Mouse (Mus musculus): ENCODE results near the gene Cdk15. TPM values are rescaled to one million over a fixed set of nuclear protein-coding genes. Genes with fewer than 3 reads are reported as not detected.

Gene Cdk15
- polyA plus RNA-seq, 1 experiment = not detected

- Histone ChIP-seq H3K4me3 (ENCODE audit: low read depth, low read length) (no peak overlapping the region), H3K4me1 (ENCODE audit: control insufficient read depth, insufficient read depth, low read length) (peaks cover 4% of the 10 kb centered on the region), H3K36me3 (ENCODE audit: control insufficient read depth, insufficient read depth, low read length, poor library complexity, severe bottlenecking) (no peaks in the 10 kb centered on the region), H3K27ac (ENCODE audit: insufficient read depth, low read length) (no peak overlapping the region), H3K27me3 (ENCODE audit: control insufficient read depth, insufficient read depth, low read length, poor library complexity, severe bottlenecking) (no peaks in the 10 kb centered on the region), H3K9ac (ENCODE audit: low read depth, poor library complexity, severe bottlenecking) (no peak overlapping the region), H3K9me3 (replicated peaks; ENCODE audit: control insufficient read depth, insufficient read depth, low read length, poor library complexity, severe bottlenecking) (no peaks in the 10 kb centered on the region)
- no peak for TF ChIP-seq EP300 (IDR thresholded peaks at IDR 0.05; ENCODE audit: insufficient read depth, low read depth, low read length)
- no peak for TF ChIP-seq POLR2A (IDR thresholded peaks at IDR 0.05; ENCODE audit: insufficient read depth, low read length)
- TF ChIP-seq CTCF (IDR thresholded peaks at IDR 0.05; ENCODE audit: low read depth, low read length) = no peak
These were observed 124.8 kb downstream of the Cdk15 start for GRCm38 (mm10) chr1:59381483-59381882.

GRCm38 (mm10) chr1:59382516-59382915 lies 125.8 kb downstream of the Cdk15 start:
- no peaks in the 10 kb centered on the region for H3K36me3 ChIP-seq (ENCODE audit: control insufficient read depth, insufficient read depth, low read length, poor library complexity, severe bottlenecking)
- peaks cover 4% of the 10 kb centered on the region for H3K4me1 ChIP-seq (ENCODE audit: control insufficient read depth, insufficient read depth, low read length)
- no peaks in the 10 kb centered on the region for H3K9me3 ChIP-seq (replicated peaks; ENCODE audit: control insufficient read depth, insufficient read depth, low read length, poor library complexity, severe bottlenecking)
- H3K27me3 ChIP-seq (ENCODE audit: control insufficient read depth, insufficient read depth, low read length, poor library complexity, severe bottlenecking) = no peaks in the 10 kb centered on the region
- H3K9ac ChIP-seq (ENCODE audit: low read depth, poor library complexity, severe bottlenecking) = no peak overlapping the region
- no peak overlapping the region for H3K4me3 ChIP-seq (ENCODE audit: low read depth, low read length)
- TF ChIP-seq POLR2A (IDR thresholded peaks at IDR 0.05; ENCODE audit: insufficient read depth, low read length) (no peak), EP300 (IDR thresholded peaks at IDR 0.05; ENCODE audit: insufficient read depth, low read depth, low read length) (no peak), CTCF (IDR thresholded peaks at IDR 0.05; ENCODE audit: low read depth, low read length) (no peak)
- no peak overlapping the region for H3K27ac ChIP-seq (ENCODE audit: insufficient read depth, low read length)

GRCm38 (mm10) chr1:59383049-59383610 lies 126.4 kb downstream of the Cdk15 start:
- Histone ChIP-seq H3K9me3 (replicated peaks; ENCODE audit: control insufficient read depth, insufficient read depth, low read length, poor library complexity, severe bottlenecking) (no peaks in the 10 kb centered on the region), H3K9ac (ENCODE audit: low read depth, poor library complexity, severe bottlenecking) (no peak overlapping the region), H3K27me3 (ENCODE audit: control insufficient read depth, insufficient read depth, low read length, poor library complexity, severe bottlenecking) (no peaks in the 10 kb centered on the region), H3K4me1 (ENCODE audit: control insufficient read depth, insufficient read depth, low read length) (peaks cover 4% of the 10 kb centered on the region), H3K4me3 (ENCODE audit: low read depth, low read length) (no peak overlapping the region), H3K27ac (ENCODE audit: insufficient read depth, low read length) (no peak overlapping the region), H3K36me3 (ENCODE audit: control insufficient read depth, insufficient read depth, low read length, poor library complexity, severe bottlenecking) (no peaks in the 10 kb centered on the region)
- TF ChIP-seq CTCF (IDR thresholded peaks at IDR 0.05; ENCODE audit: low read depth, low read length) = no peak
- TF ChIP-seq POLR2A (IDR thresholded peaks at IDR 0.05; ENCODE audit: insufficient read depth, low read length) = no peak
- TF ChIP-seq EP300 (IDR thresholded peaks at IDR 0.05; ENCODE audit: insufficient read depth, low read depth, low read length) = no peak

GRCm38 (mm10) chr1:59384400-59384799 lies 127.7 kb downstream of the Cdk15 start:
- no peak overlapping the region for H3K27ac ChIP-seq (ENCODE audit: insufficient read depth, low read length)
- H3K4me1 ChIP-seq (ENCODE audit: control insufficient read depth, insufficient read depth, low read length) = peaks cover 1% of the 10 kb centered on the region
- no peak for TF ChIP-seq CTCF (IDR thresholded peaks at IDR 0.05; ENCODE audit: low read depth, low read length)
- no peak for TF ChIP-seq EP300 (IDR thresholded peaks at IDR 0.05; ENCODE audit: insufficient read depth, low read depth, low read length)
- TF ChIP-seq POLR2A (IDR thresholded peaks at IDR 0.05; ENCODE audit: insufficient read depth, low read length) = no peak
- no peak overlapping the region for H3K4me3 ChIP-seq (ENCODE audit: low read depth, low read length)
- H3K9me3 ChIP-seq (replicated peaks; ENCODE audit: control insufficient read depth, insufficient read depth, low read length, poor library complexity, severe bottlenecking) = no peaks in the 10 kb centered on the region
- H3K27me3 ChIP-seq (ENCODE audit: control insufficient read depth, insufficient read depth, low read length, poor library complexity, severe bottlenecking) = no peaks in the 10 kb centered on the region
- H3K9ac ChIP-seq (ENCODE audit: low read depth, poor library complexity, severe bottlenecking) = no peak overlapping the region
- H3K36me3 ChIP-seq (ENCODE audit: control insufficient read depth, insufficient read depth, low read length, poor library complexity, severe bottlenecking) = no peaks in the 10 kb centered on the region

- no peaks in the 10 kb centered on the region for H3K36me3 ChIP-seq (ENCODE audit: control insufficient read depth, insufficient read depth, low read length, poor library complexity, severe bottlenecking)
- H3K27ac ChIP-seq (ENCODE audit: insufficient read depth, low read length) = no peak overlapping the region
- H3K27me3 ChIP-seq (ENCODE audit: control insufficient read depth, insufficient read depth, low read length, poor library complexity, severe bottlenecking) = no peaks in the 10 kb centered on the region
- no peak overlapping the region for H3K4me3 ChIP-seq (ENCODE audit: low read depth, low read length)
- no peak for TF ChIP-seq CTCF (IDR thresholded peaks at IDR 0.05; ENCODE audit: low read depth, low read length)
- no peak for TF ChIP-seq POLR2A (IDR thresholded peaks at IDR 0.05; ENCODE audit: insufficient read depth, low read length)
- TF ChIP-seq EP300 (IDR thresholded peaks at IDR 0.05; ENCODE audit: insufficient read depth, low read depth, low read length) = no peak
- H3K9me3 ChIP-seq (replicated peaks; ENCODE audit: control insufficient read depth, insufficient read depth, low read length, poor library complexity, severe bottlenecking) = no peaks in the 10 kb centered on the region
- no peak overlapping the region for H3K9ac ChIP-seq (ENCODE audit: low read depth, poor library complexity, severe bottlenecking)
- peaks cover 1% of the 10 kb centered on the region for H3K4me1 ChIP-seq (ENCODE audit: control insufficient read depth, insufficient read depth, low read length)
These were observed 128.9 kb downstream of the Cdk15 start for GRCm38 (mm10) chr1:59385641-59386040.

- Histone ChIP-seq H3K27me3 (ENCODE audit: control insufficient read depth, insufficient read depth, low read length, poor library complexity, severe bottlenecking) (no peaks in the 10 kb centered on the region), H3K36me3 (ENCODE audit: control insufficient read depth, insufficient read depth, low read length, poor library complexity, severe bottlenecking) (no peaks in the 10 kb centered on the region), H3K9me3 (replicated peaks; ENCODE audit: control insufficient read depth, insufficient read depth, low read length, poor library complexity, severe bottlenecking) (no peaks in the 10 kb centered on the region), H3K9ac (ENCODE audit: low read depth, poor library complexity, severe bottlenecking) (no peak overlapping the region), H3K4me3 (ENCODE audit: low read depth, low read length) (no peak overlapping the region), H3K4me1 (ENCODE audit: control insufficient read depth, insufficient read depth, low read length) (peaks cover 5% of the 10 kb centered on the region), H3K27ac (ENCODE audit: insufficient read depth, low read length) (no peak overlapping the region)
- TF ChIP-seq POLR2A (IDR thresholded peaks at IDR 0.05; ENCODE audit: insufficient read depth, low read length) = no peak
- no peak for TF ChIP-seq EP300 (IDR thresholded peaks at IDR 0.05; ENCODE audit: insufficient read depth, low read depth, low read length)
- TF ChIP-seq CTCF (IDR thresholded peaks at IDR 0.05; ENCODE audit: low read depth, low read length) = no peak
These were observed 131.0 kb downstream of the Cdk15 start for GRCm38 (mm10) chr1:59387542-59388314.
